Mouse (Mus musculus) stomach, postnatal 0 days (tissue): ENCODE results near the gene Myo9a.

Source experiments
- CTCF ChIP-seq: IDR thresholded peaks from 2 replicates; pipeline ENCODE4 v1.5.1; 2016; ENCODE audit warnings: antibody characterized with exemption, low read depth, mild to moderate bottlenecking, moderate library complexity
- EP300 ChIP-seq: optimal IDR thresholded peaks from 2 replicates; pipeline ENCODE3; 2016; ENCODE audit warnings: antibody characterized with exemption

- TF ChIP-seq CTCF (no peak), EP300 (no peak)
Measured at GRCm38 (mm10) chr9:59914761-59915160, 164.1 kb downstream of the Myo9a start.
